Mouse (Mus musculus): ENCODE results near the gene Gmip.

Gene Gmip

DNA sequence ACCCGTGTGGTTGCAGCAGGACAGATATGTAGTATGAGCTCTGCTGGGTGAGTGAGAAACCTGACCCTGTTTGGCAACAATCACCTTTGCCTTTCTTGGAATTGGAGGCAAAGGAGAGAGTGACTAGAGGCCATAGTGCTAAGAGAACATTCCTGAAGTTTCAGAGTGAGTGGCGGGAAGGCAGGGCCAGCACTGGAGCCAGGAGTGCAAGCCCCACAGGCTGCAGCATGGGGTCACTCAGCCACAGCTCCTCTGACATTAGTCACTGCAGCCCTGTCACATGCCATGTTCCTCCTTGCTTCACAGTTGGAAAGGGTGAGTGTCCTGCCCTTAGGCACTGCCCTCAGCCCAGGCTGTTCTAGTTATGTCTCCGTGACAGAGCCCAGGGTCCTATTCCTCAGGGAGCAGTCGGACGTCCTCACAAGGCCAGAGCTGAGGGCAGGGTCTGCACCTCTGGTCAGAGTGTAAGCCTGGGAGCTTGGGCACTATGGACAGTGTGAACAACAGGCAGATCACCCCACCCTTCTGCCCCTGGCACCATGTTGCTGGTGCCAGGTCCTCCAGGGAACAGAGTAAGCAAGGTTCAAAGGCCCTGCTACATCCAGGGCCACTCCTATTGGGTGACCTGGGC is 59.3 kb downstream of the Gmip start:
- no peak for DNase-seq

DNA sequence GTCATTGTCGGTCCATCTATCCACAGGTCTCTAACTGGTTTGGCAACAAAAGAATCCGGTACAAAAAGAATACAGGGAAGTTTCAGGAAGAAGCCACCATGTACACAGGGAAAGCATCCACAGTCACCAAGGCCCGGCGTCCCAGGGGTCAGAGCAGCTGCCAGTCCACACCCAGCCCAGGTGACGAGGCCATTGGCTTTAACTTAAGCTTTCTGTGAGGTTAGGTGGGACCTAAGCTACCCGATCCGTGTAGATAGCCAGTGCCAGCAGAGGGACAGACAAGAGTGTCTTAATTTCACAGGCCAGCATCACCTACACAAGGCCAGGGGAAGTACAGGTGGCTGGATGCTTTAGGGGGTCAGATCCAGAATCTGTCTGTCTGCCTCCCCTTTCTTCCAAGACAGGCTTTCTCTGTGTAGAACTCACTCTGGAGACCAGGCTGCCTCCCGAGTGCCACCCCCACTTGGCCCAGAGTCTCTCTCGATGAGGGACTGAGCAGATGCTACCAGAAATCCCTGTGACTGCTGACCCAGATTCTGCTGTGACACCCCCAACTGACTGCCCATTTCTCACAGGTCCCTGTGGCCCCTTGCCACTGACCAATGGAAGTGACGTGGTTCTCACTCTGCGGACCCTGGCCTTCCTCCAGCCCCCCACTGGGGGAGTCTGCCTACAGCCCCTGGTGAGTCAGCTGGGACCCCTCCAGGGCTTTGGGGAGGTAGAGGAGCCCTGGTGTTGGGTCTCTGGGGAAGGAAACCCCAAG is 61.7 kb downstream of the Gmip start:
- DNase-seq, result peak; percentile 48

DNA sequence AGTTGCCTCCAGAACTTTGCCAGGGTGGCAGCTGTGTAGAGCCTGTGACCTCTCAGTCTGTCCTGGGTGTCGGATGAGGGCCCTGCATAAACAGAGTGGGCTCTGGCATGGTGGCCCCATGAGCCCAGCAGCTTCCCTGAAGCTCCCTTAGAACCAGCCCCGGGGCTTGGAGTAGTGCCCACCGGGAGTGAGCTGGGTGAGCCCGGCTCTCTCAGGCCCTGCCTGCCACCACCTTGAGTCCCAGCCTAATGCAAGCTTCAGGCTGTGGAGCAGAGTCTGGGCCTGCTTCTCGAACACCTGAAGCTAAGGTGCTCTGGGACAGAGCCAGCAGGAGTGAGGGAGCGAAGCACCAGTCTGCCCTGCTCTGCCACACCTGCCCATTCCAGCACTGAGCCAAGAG is 62.4 kb downstream of the Gmip start:
- DNase-seq, result no peak

Data from right cerebral cortex, adult 18-20 months (tissue).